Mouse (Mus musculus) forebrain, embryonic 13.5 days (tissue): Measurements from ENCODE around the gene Ranbp9. TPM values are rescaled to one million over a fixed set of nuclear protein-coding genes. Genes with fewer than 3 reads are reported as not detected.
"Not testable (repeated sequence)": the region's sequence is repeated elsewhere in the genome, so short reads cannot be mapped to it uniquely, and the experiment has no call there.

Experiments used
- ATAC-seq: fragments of 200-750 bp; cut with Nextera tagmentation; 2 replicates; pipeline ENCODE4 v1.8.0; 2017
- H3K27ac ChIP-seq: fragments of 300-500 bp; sonication (generic); 2 replicates; pipeline ENCODE4 v1.5.1; 2015; ENCODE audit warnings: inconsistent platforms, mild to moderate bottlenecking, moderate library complexity
- H3K27me3 ChIP-seq: fragments of 300-500 bp; sonication (generic); 2 replicates; pipeline ENCODE4 v1.6.1; 2015; ENCODE audit warnings: mild to moderate bottlenecking, inconsistent platforms
- H3K36me3 ChIP-seq: fragments of 300-500 bp; sonication (generic); 2 replicates; pipeline ENCODE4 v1.6.1; 2015; ENCODE audit warnings: mild to moderate bottlenecking, inconsistent platforms; ENCODE audit not compliant: poor library complexity, severe bottlenecking
- H3K4me1 ChIP-seq: fragments of 300-500 bp; sonication (generic); 2 replicates; pipeline ENCODE4 v1.6.1; 2015; ENCODE audit warnings: inconsistent platforms
- H3K4me2 ChIP-seq: fragments of 300-500 bp; sonication (generic); 2 replicates; pipeline ENCODE4 v1.6.1; 2015; ENCODE audit warnings: inconsistent platforms, mild to moderate bottlenecking, moderate library complexity
- H3K4me3 ChIP-seq: fragments of 300-500 bp; sonication (generic); 2 replicates; pipeline ENCODE4 v1.5.1; 2015; ENCODE audit warnings: mild to moderate bottlenecking, inconsistent platforms
- H3K9ac ChIP-seq: fragments of 300-500 bp; sonication (generic); 2 replicates; pipeline ENCODE4 v1.6.1; 2015; ENCODE audit warnings: mild to moderate bottlenecking, inconsistent platforms
- H3K9me3 ChIP-seq: fragments of 300-500 bp; sonication (generic); replicated peaks from 2 replicates; pipeline ENCODE4 v1.6.1; 2016; ENCODE audit warnings: inconsistent platforms
- WGBS: fragments of 180-500 bp; shearing (Covaris S2); methylation state at CpG from one replicate; pipeline ENCODE4 v1.1.7; 2015; 5-methylcytosine and 5-hydroxymethylcytosine counted together
- polyA plus RNA-seq: library from polyadenylated mRNA; unstranded; fragments of >200 nt; fragmentation: Nextera tagmentation; extraction: Ambion mirVana; gene quantifications from 2 replicates; pipeline ENCODE4 v1.2.1, GENCODE M21; 2015

Gene Ranbp9
- polyA plus RNA-seq, 1 experiment from 2014 or later = 12.7 TPM

GRCm38 (mm10) chr13:43476226-43476625, 4.9 kb downstream of the Ranbp9 start:
- H3K27ac ChIP-seq = no peak overlapping the region
- no peaks in the 10 kb centered on the region for H3K36me3 ChIP-seq
- peaks cover 44% of the 10 kb centered on the region for H3K4me1 ChIP-seq
- no peak overlapping the region for H3K4me3 ChIP-seq
- no peak overlapping the region for H3K9ac ChIP-seq
- WGBS = 89% methylated on average over 7 of the region's 7 CpGs
- H3K4me2 ChIP-seq = no peak overlapping the region
- H3K27me3 ChIP-seq = no peaks in the 10 kb centered on the region
- no peaks in the 10 kb centered on the region for H3K9me3 ChIP-seq
- ATAC-seq = no peak

GRCm38 (mm10) chr13:43474722-43475121, 6.4 kb downstream of the Ranbp9 start:
- H3K4me3 ChIP-seq = no peak overlapping the region
- H3K36me3 ChIP-seq = no peaks in the 10 kb centered on the region
- peaks cover 44% of the 10 kb centered on the region for H3K4me1 ChIP-seq
- H3K4me2 ChIP-seq = no peak overlapping the region
- 88% methylated on average over 5 of the region's 5 CpGs for WGBS
- no peak overlapping the region for H3K9ac ChIP-seq
- H3K27ac ChIP-seq = no peak overlapping the region
- no peak for ATAC-seq
- H3K27me3 ChIP-seq = no peaks in the 10 kb centered on the region
- no peaks in the 10 kb centered on the region for H3K9me3 ChIP-seq

GRCm38 (mm10) chr13:43471861-43472260, 9.2 kb downstream of the Ranbp9 start:
- H3K4me1 ChIP-seq = peaks cover 32% of the 10 kb centered on the region
- H3K4me2 ChIP-seq, H3K4me3 ChIP-seq, H3K9me3 ChIP-seq, H3K27me3 ChIP-seq, H3K36me3 ChIP-seq, H3K27ac ChIP-seq, H3K9ac ChIP-seq, ATAC-seq: not testable (repeated sequence)
- WGBS = 93% methylated on average over 1 of the region's 1 CpGs

GRCm38 (mm10) chr13:43469607-43470006, 11.5 kb downstream of the Ranbp9 start:
- WGBS = 90% methylated on average over 1 of the region's 1 CpGs
- Histone ChIP-seq H3K36me3 (peaks cover 9% of the 10 kb centered on the region; the same call in 1 of the 2 replicates), H3K27me3 (no peaks in the 10 kb centered on the region), H3K9ac (no peak overlapping the region), H3K4me2 (no peak overlapping the region), H3K4me1 (peaks cover 14% of the 10 kb centered on the region), H3K4me3 (no peak overlapping the region), H3K9me3 (no peaks in the 10 kb centered on the region), H3K27ac (no peak overlapping the region)
- no peak for ATAC-seq

GRCm38 (mm10) chr13:43464605-43465004, 16.5 kb downstream of the Ranbp9 start:
- H3K9ac ChIP-seq = no peak overlapping the region
- ATAC-seq = no peak
- 99% methylated on average over 2 of the region's 2 CpGs for WGBS
- no peaks in the 10 kb centered on the region for H3K27me3 ChIP-seq
- H3K9me3 ChIP-seq = no peaks in the 10 kb centered on the region
- no peak overlapping the region for H3K4me2 ChIP-seq
- H3K27ac ChIP-seq = no peak overlapping the region
- no peak overlapping the region for H3K4me3 ChIP-seq
- no peaks in the 10 kb centered on the region for H3K4me1 ChIP-seq
- peaks cover 9% of the 10 kb centered on the region; the same call in 1 of the 2 replicates for H3K36me3 ChIP-seq

- Histone ChIP-seq H3K27me3 (no peaks in the 10 kb centered on the region), H3K27ac (no peak overlapping the region), H3K4me3 (no peak overlapping the region), H3K9ac (no peak overlapping the region), H3K9me3 (no peaks in the 10 kb centered on the region), H3K36me3 (no peaks in the 10 kb centered on the region; the same call in 1 of the 2 replicates), H3K4me2 (no peak overlapping the region), H3K4me1 (peaks cover 16% of the 10 kb centered on the region)
- no peak for ATAC-seq
- 90% methylated on average over 1 of the region's 1 CpGs for WGBS
Observed at GRCm38 (mm10) chr13:43457161-43457560, 23.9 kb downstream of the Ranbp9 start.

- H3K9ac ChIP-seq = no peak overlapping the region
- H3K4me3 ChIP-seq = no peak overlapping the region
- 93% methylated on average over 7 of the region's 7 CpGs for WGBS
- no peak overlapping the region for H3K4me2 ChIP-seq
- H3K36me3 ChIP-seq = no peaks in the 10 kb centered on the region
- no peaks in the 10 kb centered on the region for H3K9me3 ChIP-seq
- H3K27me3 ChIP-seq = no peaks in the 10 kb centered on the region
- no peak overlapping the region for H3K27ac ChIP-seq
- no peak for ATAC-seq
- peaks cover 16% of the 10 kb centered on the region for H3K4me1 ChIP-seq
Observed at GRCm38 (mm10) chr13:43454431-43454830, 26.7 kb downstream of the Ranbp9 start.

- Histone ChIP-seq H3K9me3 (no peaks in the 10 kb centered on the region), H3K27me3 (no peaks in the 10 kb centered on the region), H3K27ac (no peak overlapping the region), H3K36me3 (no peaks in the 10 kb centered on the region), H3K9ac (no peak overlapping the region), H3K4me1 (peaks cover 16% of the 10 kb centered on the region), H3K4me2 (no peak overlapping the region), H3K4me3 (no peak overlapping the region)
- no peak for ATAC-seq
- 32% methylated on average over 7 of the region's 7 CpGs for WGBS
Observed at GRCm38 (mm10) chr13:43452843-43453605, 28.1 kb downstream of the Ranbp9 start.

- Histone ChIP-seq H3K4me1 (peaks cover 16% of the 10 kb centered on the region), H3K27me3 (no peaks in the 10 kb centered on the region), H3K9ac (no peak overlapping the region), H3K9me3 (no peaks in the 10 kb centered on the region), H3K36me3 (no peaks in the 10 kb centered on the region), H3K27ac (no peak overlapping the region), H3K4me2 (no peak overlapping the region), H3K4me3 (no peak overlapping the region)
- 92% methylated on average over 2 of the region's 2 CpGs for WGBS
- no peak for ATAC-seq
Observed at GRCm38 (mm10) chr13:43452177-43452576, 28.9 kb downstream of the Ranbp9 start.

GRCm38 (mm10) chr13:43450686-43451085, 30.4 kb downstream of the Ranbp9 start:
- Histone ChIP-seq H3K27ac (no peak overlapping the region), H3K9ac (no peak overlapping the region), H3K4me2 (no peak overlapping the region), H3K4me3 (no peak overlapping the region), H3K36me3 (no peaks in the 10 kb centered on the region), H3K4me1 (peaks cover 20% of the 10 kb centered on the region), H3K27me3 (no peaks in the 10 kb centered on the region), H3K9me3 (no peaks in the 10 kb centered on the region)
- no peak for ATAC-seq
- whole genome bisulfite sequencing = 87% methylated on average over 3 of the region's 3 CpGs

- H3K36me3 ChIP-seq = no peaks in the 10 kb centered on the region
- no peak overlapping the region for H3K4me3 ChIP-seq
- H3K4me1 ChIP-seq = peaks cover 4% of the 10 kb centered on the region
- no peak overlapping the region for H3K27ac ChIP-seq
- H3K9ac ChIP-seq = no peak overlapping the region
- no peaks in the 10 kb centered on the region for H3K27me3 ChIP-seq
- no peak overlapping the region for H3K4me2 ChIP-seq
- H3K9me3 ChIP-seq = no peaks in the 10 kb centered on the region
- ATAC-seq = no peak
- WGBS = 73% methylated on average over 3 of the region's 3 CpGs
Observed at GRCm38 (mm10) chr13:43447721-43448120, 33.4 kb downstream of the Ranbp9 start.

GRCm38 (mm10) chr13:43445754-43446153, 35.3 kb downstream of the Ranbp9 start:
- Histone ChIP-seq H3K4me1 (0 out of 2 replicates have a peak, but pooled peaks cover 4% of the 10 kb centered on the region), H3K4me2 (no peak overlapping the region), H3K9ac (no peak overlapping the region), H3K4me3 (no peak overlapping the region), H3K36me3 (no peaks in the 10 kb centered on the region), H3K9me3 (no peaks in the 10 kb centered on the region), H3K27me3 (no peaks in the 10 kb centered on the region), H3K27ac (no peak overlapping the region)
- ATAC-seq = no peak
- 92% methylated on average over 4 of the region's 4 CpGs for WGBS

GRCm38 (mm10) chr13:43444717-43445116, 36.4 kb downstream of the Ranbp9 start:
- Histone ChIP-seq H3K9me3 (no peaks in the 10 kb centered on the region), H3K4me2 (no peak overlapping the region), H3K36me3 (no peaks in the 10 kb centered on the region), H3K4me1 (0 out of 2 replicates have a peak, but pooled peaks cover 4% of the 10 kb centered on the region), H3K4me3 (no peak overlapping the region), H3K27me3 (no peaks in the 10 kb centered on the region), H3K27ac (no peak overlapping the region), H3K9ac (no peak overlapping the region)
- 86% methylated on average over 3 of the region's 3 CpGs for WGBS
- no peak for ATAC-seq
